Mouse (Mus musculus) layer of hippocampus, postnatal 10 days (tissue): ENCODE data around the gene Cabin1. TPM values are rescaled to one million over a fixed set of nuclear protein-coding genes. Genes with fewer than 3 reads are reported as not detected.

Experiments
- DNase-seq, 2 experiments: peaks; one replicate each; pipeline ENCODE4 v3.0.0; 2021; ENCODE audit warnings: low spot score in 2 of 2
- long read RNA-seq: library from polyadenylated mRNA; stranded (forward); transcript quantifications from one replicate; pipeline ENCODE4 v2.0.0, GENCODE M21; 2023
- total RNA-seq, 2 experiments: library from RNA; stranded (reverse); gene quantifications; 2 replicates each; pipeline ENCODE4 v1.2.3; 2021

Gene Cabin1
- 10 to 100 TPM; 72.5 to 96.4 TPM for total RNA-seq
- long read RNA-seq, partial matches to known transcripts: 23 of 24 reads
- long read RNA-seq, other reads (novel, unspliced or antisense): 1 of 24 reads

GRCm38 (mm10) chr10:75763682-75764518, at the start of gene Cabin1:
Gene Cabin1 (minus strand): TSS chr10:75764341.
- peak; percentile 98 for DNase-seq

DNA sequence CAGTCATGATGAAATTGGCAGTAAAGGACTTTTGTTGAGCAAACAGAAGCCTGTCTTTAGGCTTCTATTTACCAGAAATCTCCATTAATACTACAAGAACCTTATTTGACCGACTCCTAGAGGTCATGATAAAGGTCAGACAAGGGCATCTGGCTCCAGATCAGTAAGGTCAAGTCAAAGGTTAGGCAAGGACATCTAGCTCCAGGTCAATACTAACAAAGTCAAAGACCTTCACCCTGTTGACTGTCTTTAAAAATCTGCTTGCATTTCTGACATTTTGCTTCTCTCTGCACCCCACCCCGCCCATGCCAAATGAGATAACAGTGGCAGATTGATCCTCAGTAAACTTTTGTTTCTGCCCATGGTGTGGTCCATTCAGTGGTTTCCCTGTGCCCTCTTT, 40.1 kb upstream of the Cabin1 start:
- no peak for DNase-seq

DNA sequence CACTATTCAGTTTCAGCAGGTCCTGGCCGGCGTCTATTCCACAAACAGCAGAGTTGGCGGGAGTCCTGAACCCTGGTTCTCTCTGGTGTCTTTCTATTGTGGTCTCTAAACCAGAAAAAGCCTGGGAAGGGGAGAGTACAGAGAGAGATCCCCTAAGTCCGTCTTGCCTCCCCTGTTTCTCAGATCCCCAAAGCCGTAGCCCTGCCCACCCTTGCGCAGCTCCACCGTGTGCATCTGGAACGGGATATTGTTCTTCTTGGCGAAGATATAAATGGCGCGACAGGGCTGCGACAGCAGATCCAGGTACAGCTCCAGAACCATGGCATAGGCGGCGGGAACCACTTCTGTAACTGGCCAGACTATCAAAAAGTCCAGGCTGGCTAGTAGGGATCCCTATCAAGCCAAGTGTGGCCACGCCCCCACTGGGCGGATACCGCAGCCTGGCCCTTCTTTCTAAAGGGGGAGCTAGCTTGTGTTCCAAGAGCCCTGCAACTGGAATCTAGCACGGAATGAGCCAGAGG, 34.1 kb upstream of the Cabin1 start, which contains the start of gene Gstt1:
Gene Gstt1, minus strand, starts transcription at position 409 of the 521 bp plus-strand sequence.
- DNase-seq: peak; percentile 21 to 38

DNA sequence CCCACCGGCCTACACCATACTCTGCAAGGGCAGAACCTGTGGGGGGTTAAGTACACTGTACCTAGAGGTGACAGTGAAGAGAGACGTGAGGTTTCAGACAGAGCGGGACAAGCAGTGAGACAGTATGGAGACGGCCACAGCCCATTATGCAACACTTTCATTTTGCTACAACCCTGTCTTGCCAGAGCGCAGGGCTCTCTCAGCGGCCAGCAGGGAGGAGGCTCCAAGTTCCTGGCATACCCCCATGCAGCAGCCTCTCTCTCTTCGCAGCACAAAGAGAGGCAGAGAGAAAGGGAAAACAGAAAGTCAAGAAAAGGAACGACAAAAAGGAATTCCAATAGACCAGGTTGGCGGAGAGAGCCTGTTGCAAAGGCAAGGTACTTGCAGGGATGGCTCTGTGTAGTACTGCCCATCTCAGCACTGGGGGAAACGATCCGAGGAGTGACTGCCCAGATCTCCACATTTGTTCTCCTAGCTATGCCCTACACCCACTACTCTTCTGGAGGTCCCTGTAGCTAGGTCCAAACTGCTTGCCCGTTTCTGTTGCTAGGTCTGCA, 33.6 kb upstream of the Cabin1 start:
- DNase-seq: peak; percentile 24 to 49

GRCm38 (mm10) chr10:75796731-75797516, 32.8 kb upstream of the Cabin1 start:
- no peak for DNase-seq

DNA sequence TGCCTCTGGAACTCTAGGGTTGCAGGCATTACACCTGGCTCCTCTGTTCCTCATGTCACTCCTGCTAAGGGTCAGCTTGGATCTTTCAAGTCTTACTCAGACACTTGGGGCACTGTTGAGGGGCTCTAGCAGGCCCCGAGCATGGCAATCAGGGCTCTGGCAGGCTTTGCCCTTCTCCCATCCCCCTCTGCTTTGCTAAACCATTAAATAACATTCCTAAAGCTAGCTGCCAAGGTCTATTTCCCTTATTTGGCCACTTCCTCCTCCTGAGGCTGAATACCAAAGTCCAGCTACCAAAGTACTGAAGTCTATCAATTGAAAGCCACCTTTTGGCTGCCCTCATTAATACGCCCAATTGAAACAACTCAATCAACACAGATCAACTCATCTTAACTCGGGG, 30.7 kb upstream of the Cabin1 start:
- DNase-seq: no peak

DNA sequence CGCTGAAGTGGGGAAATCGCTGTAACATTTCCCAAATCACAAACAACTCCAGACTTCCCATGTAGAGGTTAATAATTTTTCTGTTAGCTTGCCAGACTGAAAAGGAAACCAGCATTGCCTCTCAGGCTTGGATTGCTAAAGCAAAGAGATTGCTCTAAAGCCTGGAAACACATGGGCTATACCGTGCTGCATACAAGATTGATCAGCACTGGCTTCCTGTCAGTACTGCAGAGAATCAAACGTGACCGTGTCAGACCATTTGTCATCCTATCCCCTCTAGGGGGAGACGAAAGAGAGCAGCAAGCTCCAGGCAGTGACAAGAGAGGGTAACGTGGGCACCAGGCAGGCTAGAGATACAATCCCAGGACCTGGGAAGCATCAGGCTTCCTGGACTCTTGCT, 26.6 kb upstream of the Cabin1 start:
- no peak for DNase-seq

GRCm38 (mm10) chr10:75789841-75790240, 25.7 kb upstream of the Cabin1 start:
- DNase-seq: no peak

GRCm38 (mm10) chr10:75789081-75789735, 25.1 kb upstream of the Cabin1 start:
- DNase-seq: no peak

- DNase-seq: no peak
Observed at GRCm38 (mm10) chr10:75788277-75788676, 24.1 kb upstream of the Cabin1 start.

GRCm38 (mm10) chr10:75785442-75785841, 21.3 kb upstream of the Cabin1 start:
- no peak for DNase-seq

DNA sequence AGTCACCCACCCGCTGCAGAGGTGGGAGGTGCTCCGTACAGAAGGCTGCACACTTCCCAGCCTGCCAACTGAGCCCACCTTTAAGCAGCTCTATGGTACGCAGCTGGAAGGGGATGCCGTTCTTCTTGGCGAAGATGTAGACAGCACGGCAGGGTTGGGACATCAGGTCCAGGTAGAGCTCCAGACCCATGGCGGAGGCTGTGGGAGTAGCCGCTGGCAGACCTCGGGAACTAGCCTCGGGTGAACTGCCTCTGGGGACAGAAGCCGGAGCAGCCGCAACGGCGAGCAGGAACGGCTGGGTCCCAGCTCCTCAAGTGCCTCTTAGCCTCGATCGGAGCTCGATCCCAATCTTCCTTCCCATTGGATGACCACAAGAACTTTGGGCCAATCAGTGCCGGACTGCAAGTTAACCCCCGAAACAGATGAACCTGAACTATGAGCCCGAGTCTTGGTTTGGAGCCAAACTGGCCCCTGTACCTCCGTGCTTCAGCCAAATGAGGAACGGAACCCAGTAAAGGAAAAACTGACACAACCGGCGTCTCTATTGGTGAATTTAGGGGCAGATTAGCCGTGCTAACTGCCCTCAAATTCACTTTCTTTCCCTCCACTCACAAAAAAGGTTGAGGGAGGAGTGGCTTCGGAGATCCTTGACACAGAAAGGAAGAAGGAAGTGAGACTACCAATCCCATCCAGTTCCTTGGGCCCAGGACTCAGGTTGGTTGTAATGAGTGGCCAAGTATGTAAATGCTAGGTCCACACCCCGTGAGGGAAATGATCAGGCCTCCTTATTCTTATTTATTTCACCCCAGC, 16.8 kb upstream of the Cabin1 start, which contains the start of the genes Gm20441 and Gstt3:
Gene Gm20441, minus strand, starts transcription at position 186 of the 810 bp plus-strand sequence.
Gene Gstt3, minus strand, starts transcription at position 646 of the 810 bp plus-strand sequence.
- DNase-seq: peak in 1 of 2 experiments; percentile 23

- DNase-seq: no peak
Observed at GRCm38 (mm10) chr10:75779206-75780174, 15.3 kb upstream of the Cabin1 start.

DNA sequence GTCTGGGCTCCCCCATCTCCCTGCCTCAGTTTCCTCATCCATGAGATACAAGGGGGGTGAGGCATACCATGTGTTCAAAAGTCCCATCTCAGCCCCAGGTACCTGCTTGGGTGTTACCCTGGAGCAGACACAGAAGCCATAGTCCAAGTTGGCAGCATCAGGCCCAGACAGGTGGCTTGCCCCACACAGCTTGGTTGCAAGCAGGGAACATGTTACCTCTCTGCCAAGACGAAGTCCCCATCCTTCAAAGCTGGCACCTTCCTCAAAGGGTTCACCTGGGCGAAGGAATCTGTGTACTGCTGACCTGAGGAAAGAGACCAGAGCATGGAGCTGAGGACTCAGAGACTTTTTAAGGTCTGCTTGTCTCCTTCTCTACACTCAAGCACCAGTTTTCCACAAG, 13.7 kb upstream of the Cabin1 start:
- no peak for DNase-seq

GRCm38 (mm10) chr10:75776562-75776961, 12.4 kb upstream of the Cabin1 start:
- DNase-seq: no peak

GRCm38 (mm10) chr10:75774587-75774986, 10.4 kb upstream of the Cabin1 start:
- no peak for DNase-seq

DNA sequence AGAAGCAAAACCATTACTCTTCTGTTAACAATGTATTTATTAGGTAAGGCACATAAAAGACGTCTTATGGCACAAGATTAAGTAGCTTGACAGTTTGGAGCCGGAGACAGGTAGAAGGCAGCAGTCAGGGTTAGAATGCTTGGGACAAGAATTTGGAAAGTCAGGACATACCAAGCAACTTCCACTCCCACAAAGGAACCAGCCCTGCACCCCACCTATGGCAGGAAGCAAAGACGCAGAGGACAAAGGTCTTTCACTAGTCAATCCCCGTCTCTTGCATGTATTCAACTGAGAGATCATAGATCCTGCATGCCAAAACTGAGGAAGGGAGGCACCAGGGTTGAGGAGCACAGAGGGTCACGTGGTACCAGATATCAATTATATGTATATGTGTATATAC, 10.0 kb upstream of the Cabin1 start:
- DNase-seq: no peak

DNA sequence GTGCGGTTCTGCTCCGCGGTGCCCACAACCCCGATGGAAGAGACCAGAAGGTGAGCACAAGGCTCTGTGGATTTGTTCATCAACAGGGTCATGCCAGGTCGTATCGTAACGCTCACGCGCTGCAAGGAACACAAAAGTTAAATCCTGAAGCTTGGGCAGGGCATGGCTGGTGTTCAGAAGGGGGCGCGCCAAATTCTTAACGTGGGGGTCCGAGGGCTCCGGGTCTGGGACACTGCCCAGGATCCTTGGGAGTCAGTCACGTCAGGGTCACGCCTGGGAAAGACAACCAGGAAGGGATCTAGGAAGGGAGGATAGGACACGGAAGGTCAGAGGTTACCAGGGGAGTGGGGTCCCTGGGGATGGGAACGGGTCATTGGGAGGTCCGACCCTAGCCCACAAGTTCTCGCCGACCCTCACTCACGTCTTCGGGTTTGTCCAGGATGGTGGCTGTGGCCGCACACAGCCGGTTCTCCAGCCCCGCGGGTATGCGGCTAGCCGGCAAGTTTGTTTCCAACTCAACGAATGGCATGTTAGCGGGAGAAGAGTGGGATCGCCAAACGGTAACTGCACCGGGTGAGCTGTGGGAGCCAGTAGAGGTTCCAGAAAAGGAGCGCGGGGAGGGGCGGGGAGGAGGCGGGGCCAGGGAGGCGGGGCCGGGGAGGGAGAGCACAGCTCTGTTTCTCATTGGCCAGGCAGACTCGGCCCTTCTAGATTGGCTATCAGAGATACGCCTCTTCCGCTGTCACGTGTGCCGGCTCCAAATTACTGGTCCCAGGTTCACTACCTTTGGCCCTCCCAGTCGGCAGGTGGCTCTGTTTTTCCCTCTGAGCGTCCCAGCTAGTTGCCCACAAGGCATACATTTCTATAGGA, 8.9 kb upstream of the Cabin1 start, which contains the start of gene Ddt:
Gene Ddt, minus strand, starts transcription at position 620 of the 870 bp plus-strand sequence.
- DNase-seq: peak; percentile 74 to 83
